Mouse (Mus musculus) hindbrain, embryonic 15.5 days (tissue): ENCODE measurements at regions not wholly inside any gene's neighbourhood (a gene's known extent, or its start where the extent isn't known, plus 50 kb on each side); places are given as distances from the start of the nearest gene placed in this dataset.
A peak's percentile ranks its signal among the peaks of the same experiment; 100 is the strongest.

Experiments used
- ATAC-seq: fragments of 200-750 bp; cut with Nextera tagmentation; 2 replicates; pipeline ENCODE4 v1.8.0; 2017; ENCODE audit warnings: low read depth, moderate number of reproducible peaks, moderate TSS enrichment; ENCODE audit not compliant: low FRiP score
- H3K27ac ChIP-seq: fragments of 300-500 bp; sonication (generic); replicated peaks from 2 replicates; pipeline ENCODE4 v1.5.1; 2015; ENCODE audit warnings: mild to moderate bottlenecking, inconsistent platforms
- H3K27me3 ChIP-seq: fragments of 300-500 bp; sonication (generic); 2 replicates; pipeline ENCODE4 v1.6.1; 2015; ENCODE audit warnings: control low read depth, inconsistent platforms
- H3K36me3 ChIP-seq: fragments of 300-500 bp; sonication (generic); 2 replicates; pipeline ENCODE4 v1.6.1; 2015; ENCODE audit warnings: control low read depth, inconsistent platforms
- H3K4me1 ChIP-seq: fragments of 300-500 bp; sonication (generic); replicated peaks from 2 replicates; pipeline ENCODE4 v1.6.1; 2015; ENCODE audit warnings: control low read depth, inconsistent platforms
- H3K4me2 ChIP-seq: fragments of 300-500 bp; sonication (generic); 2 replicates; pipeline ENCODE4 v1.6.1; 2015; ENCODE audit warnings: moderate library complexity, mild to moderate bottlenecking, inconsistent platforms
- H3K4me3 ChIP-seq: fragments of 300-500 bp; sonication (generic); 2 replicates; pipeline ENCODE4 v1.5.1; 2015; ENCODE audit warnings: mild to moderate bottlenecking, inconsistent platforms
- H3K9ac ChIP-seq: fragments of 300-500 bp; sonication (generic); 2 replicates; pipeline ENCODE4 v1.6.1; 2015; ENCODE audit warnings: inconsistent platforms
- H3K9me3 ChIP-seq: fragments of 300-500 bp; sonication (generic); 2 replicates; pipeline ENCODE4 v1.6.1; 2016; ENCODE audit warnings: control low read depth, inconsistent platforms
- WGBS: fragments of 180-500 bp; shearing (Covaris S2); methylation state at CpG from one replicate; pipeline ENCODE4 v1.1.7; 2015; 5-methylcytosine and 5-hydroxymethylcytosine counted together

DNA sequence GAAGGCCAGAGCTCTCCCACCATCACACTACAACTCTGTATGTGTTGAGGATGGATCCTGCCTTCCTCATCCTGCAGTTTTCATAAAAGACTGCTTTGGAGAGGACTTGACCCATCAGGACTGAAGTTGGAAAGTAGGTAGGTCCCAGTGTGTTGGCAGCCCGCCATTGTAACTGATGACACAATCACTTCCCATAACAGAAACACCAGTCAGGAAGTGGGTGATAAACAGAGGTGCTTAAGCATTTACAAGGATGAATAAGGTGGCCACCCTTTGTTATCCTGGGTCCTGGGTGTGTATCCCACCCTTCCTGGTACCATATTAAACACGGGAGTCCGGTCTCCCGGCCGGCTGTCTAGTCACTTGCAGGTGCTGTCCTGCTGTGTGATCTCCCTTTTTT lies 118.3 kb downstream of the Snx10 start:
- H3K4me2 ChIP-seq, result no peak overlapping the region
- WGBS, result 89% methylated on average over 5 of the region's 5 CpGs
- no peaks in the 10 kb centered on the region for H3K4me1 ChIP-seq
- H3K9ac ChIP-seq, result no peak overlapping the region
- no peaks in the 10 kb centered on the region for H3K36me3 ChIP-seq
- H3K27me3 ChIP-seq, result no peaks in the 10 kb centered on the region
- no peak overlapping the region for H3K4me3 ChIP-seq
- ATAC-seq, result no peak
- no peaks in the 10 kb centered on the region for H3K9me3 ChIP-seq
- H3K27ac ChIP-seq, result no peak overlapping the region

DNA sequence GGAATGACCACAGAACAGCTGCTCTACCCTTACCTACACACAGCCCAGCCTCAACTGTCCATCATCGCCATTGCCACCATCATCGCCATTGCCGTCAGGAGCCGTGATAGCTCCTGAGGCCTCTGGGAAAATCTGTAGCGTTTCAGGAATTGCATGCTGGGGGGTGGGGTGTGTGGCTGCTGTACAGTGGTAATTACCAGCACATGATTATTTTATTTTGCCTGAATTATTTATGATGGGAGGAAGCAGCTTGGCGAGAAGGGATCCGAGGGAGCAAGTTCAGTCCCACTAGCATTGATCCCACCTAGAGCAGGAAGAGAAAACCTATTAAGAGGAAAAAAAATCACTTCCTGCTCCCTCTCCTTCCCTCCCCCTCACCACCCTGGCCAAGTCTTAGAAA lies 125.1 kb downstream of the Snx10 start:
- no peak for ATAC-seq
- Histone ChIP-seq H3K27ac (peak overlapping the region; percentile 7; the same call in 1 of the 2 replicates), H3K4me3 (no peak overlapping the region), H3K9me3 (no peaks in the 10 kb centered on the region), H3K36me3 (no peaks in the 10 kb centered on the region), H3K4me2 (no peak overlapping the region), H3K4me1 (no peaks in the 10 kb centered on the region), H3K27me3 (no peaks in the 10 kb centered on the region), H3K9ac (no peak overlapping the region)
- 51% methylated on average over 7 of the region's 7 CpGs for WGBS

DNA sequence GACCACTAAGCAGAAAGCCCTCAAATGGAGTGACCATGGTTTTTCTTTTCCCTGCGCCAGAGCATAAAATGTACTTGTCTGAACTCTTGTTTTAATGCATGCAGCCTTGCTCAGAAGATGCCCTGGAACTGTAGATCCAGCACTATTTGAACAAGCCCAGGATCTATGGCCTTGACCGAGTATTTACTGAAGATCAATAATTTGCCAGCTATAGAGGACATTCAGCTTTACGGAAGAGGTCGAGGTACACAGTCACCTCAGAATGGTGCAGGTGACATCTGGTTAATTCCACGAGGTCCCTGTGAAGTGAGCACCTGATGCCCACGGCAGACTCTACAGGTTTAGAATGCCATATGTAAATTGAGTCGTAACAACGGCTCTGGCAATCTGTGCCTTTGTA lies 130.1 kb downstream of the Snx10 start:
- H3K4me2 ChIP-seq, result no peak overlapping the region
- 86% methylated on average over 8 of the region's 8 CpGs for WGBS
- ATAC-seq, result no peak
- H3K4me3 ChIP-seq, result no peak overlapping the region
- no peaks in the 10 kb centered on the region for H3K27me3 ChIP-seq
- no peaks in the 10 kb centered on the region for H3K9me3 ChIP-seq
- no peak overlapping the region for H3K27ac ChIP-seq
- no peak overlapping the region for H3K9ac ChIP-seq
- no peaks in the 10 kb centered on the region for H3K36me3 ChIP-seq
- peaks cover 27% of the 10 kb centered on the region for H3K4me1 ChIP-seq

DNA sequence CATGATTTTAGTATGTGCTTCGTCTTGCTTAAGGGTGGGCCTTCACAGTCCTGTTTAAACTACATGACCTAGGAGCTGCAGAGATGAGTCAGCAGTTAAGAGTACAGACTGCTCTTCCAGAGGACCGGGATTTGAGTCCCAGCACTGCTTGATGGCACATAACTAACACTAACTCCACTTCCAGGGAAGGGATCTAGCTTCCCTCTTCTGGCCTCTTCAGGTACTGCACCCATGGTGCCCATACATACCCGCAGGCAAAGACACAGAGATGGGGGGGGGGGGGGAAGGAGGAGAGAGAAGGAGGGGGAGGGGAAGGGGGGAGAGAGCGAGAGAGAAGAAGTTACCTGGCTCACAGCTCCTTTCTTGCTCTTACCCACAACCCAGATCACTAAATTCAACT lies 131.3 kb downstream of the Snx10 start:
- no peak overlapping the region for H3K4me2 ChIP-seq
- no peaks in the 10 kb centered on the region for H3K9me3 ChIP-seq
- no peak overlapping the region for H3K27ac ChIP-seq
- H3K4me1 ChIP-seq, result peaks cover 28% of the 10 kb centered on the region
- ATAC-seq, result no peak
- H3K27me3 ChIP-seq, result no peaks in the 10 kb centered on the region
- H3K4me3 ChIP-seq, result no peak overlapping the region
- 93% methylated on average over 4 of the region's 4 CpGs for WGBS
- no peak overlapping the region for H3K9ac ChIP-seq
- no peaks in the 10 kb centered on the region for H3K36me3 ChIP-seq

DNA sequence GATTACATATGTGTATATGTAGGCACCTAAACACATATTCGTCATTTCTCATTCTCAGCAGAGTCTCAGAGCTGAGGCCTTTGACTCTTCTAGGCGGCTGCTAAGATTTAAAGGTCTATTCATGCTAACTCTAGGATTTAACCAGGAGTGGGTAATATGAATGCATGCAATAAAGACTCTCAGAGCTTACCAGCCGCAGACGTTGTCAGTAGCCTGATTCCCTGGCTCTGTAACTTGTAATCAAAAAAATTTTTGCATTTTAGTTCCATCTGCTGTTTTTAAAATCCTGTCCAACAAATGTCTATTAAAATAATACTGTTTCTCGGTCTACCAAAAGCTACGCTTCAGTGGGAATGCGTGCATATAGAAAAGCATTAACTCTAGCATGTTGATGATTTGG lies 132.4 kb downstream of the Snx10 start:
- peak overlapping the region; percentile 69 for H3K27ac ChIP-seq
- no peak overlapping the region for H3K9ac ChIP-seq
- H3K9me3 ChIP-seq, result no peaks in the 10 kb centered on the region
- no peak overlapping the region for H3K4me2 ChIP-seq
- H3K27me3 ChIP-seq, result no peaks in the 10 kb centered on the region
- H3K36me3 ChIP-seq, result no peaks in the 10 kb centered on the region
- H3K4me1 ChIP-seq, result peaks cover 28% of the 10 kb centered on the region
- WGBS, result 54% methylated on average over 7 of the region's 7 CpGs
- no peak overlapping the region for H3K4me3 ChIP-seq
- no peak for ATAC-seq

DNA sequence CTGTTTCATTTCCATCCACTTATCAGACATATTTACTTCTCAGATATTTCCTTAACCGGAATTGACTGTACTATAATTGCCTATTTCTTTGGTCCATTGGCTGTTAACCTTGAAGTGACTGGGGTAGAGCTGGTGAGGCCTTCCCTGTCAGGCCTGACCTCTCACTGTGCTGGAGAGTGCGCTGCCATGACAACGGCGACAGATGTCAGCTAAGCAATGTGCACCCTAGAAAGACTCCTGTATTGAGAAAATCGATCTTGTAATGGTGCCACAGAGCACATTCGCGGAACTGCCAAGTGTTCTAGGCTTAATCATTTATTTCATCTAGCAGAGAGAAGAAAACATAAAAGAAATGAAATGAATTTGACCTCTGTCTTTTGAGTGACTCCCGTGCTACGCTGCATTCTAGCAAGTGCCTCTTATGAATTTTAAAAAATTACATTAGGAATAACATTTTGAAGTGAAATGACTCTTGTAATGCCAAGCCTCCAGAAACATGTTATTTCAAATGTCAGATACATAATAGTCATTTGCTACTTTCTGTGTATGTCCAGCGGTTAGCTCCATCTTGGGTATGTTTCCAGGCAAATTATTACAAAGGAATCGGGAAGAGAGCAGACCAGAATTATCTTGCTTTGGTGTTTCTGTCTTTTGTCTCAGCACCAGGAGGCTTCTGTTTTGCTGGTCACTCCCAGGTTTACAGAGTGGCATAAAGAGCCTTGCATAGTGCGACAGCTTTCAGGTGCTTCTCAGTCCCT lies 133.4 kb downstream of the Snx10 start:
- Histone ChIP-seq H3K4me3 (no peak overlapping the region), H3K4me1 (peaks cover 28% of the 10 kb centered on the region), H3K9me3 (no peaks in the 10 kb centered on the region), H3K27me3 (no peaks in the 10 kb centered on the region), H3K4me2 (no peak overlapping the region), H3K36me3 (no peaks in the 10 kb centered on the region), H3K9ac (no peak overlapping the region), H3K27ac (peak overlapping the region; percentile 69)
- peak; percentile 68; the same call in 1 of the 2 replicates for ATAC-seq
- WGBS, result 18% methylated on average over 12 of the region's 12 CpGs

DNA sequence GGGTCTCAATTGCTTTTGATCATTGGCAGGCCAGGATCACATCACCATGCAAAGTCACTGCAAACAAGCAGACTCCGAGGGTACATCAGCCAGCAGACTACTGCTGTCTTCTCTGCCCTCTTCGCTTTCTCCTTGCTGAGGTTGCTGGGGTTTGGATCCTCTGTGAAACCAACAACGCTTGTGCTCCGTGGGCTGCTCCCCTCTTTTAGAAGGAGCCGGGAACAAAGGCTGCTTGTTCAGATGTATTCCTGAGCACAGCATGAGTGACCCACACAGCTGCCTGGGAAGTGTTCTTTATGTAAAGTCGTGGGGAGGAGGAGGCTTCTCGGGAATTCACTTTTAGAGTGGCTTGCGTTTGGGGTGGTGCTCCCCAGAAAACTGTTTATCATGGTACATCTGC lies 134.7 kb downstream of the Snx10 start:
- no peak for ATAC-seq
- peak overlapping the region; percentile 36 for H3K27ac ChIP-seq

DNA sequence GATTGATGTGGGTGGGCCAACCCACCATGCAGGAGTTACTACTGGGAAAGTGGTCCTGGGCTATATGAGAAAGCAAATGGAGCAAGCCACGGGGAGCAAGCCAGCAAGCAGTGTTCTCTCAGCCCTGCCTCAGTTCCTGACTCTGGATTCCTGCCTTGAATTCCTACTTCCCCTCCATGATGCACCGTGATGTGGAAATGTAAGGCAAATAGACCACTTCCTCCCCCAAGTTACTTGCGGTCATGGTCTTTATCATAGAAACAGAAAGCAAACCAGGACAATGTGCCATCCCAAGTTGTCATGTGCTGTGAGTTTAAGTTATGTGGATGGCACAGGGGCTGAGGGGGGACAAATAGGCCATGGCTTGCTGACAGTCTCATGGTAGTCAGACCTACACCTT lies 139.5 kb downstream of the Snx10 start:
- ATAC-seq, result no peak
- H3K4me2 ChIP-seq, result no peak overlapping the region
- peaks cover 6% of the 10 kb centered on the region; the same call in 1 of the 2 replicates for H3K4me1 ChIP-seq
- no peak overlapping the region for H3K27ac ChIP-seq
- no peaks in the 10 kb centered on the region for H3K36me3 ChIP-seq
- H3K9ac ChIP-seq, result no peak overlapping the region
- H3K4me3 ChIP-seq, result no peak overlapping the region
- H3K27me3 ChIP-seq, result no peaks in the 10 kb centered on the region
- WGBS, result 89% methylated on average over 3 of the region's 3 CpGs
- H3K9me3 ChIP-seq, result 0 out of 2 replicates have a peak, but pooled peaks cover 2% of the 10 kb centered on the region

More for the DNA sequence above, 134.7 kb downstream of the Snx10 start:
- Histone ChIP-seq H3K4me1 (peaks cover 28% of the 10 kb centered on the region), H3K4me2 (no peak overlapping the region), H3K9me3 (no peaks in the 10 kb centered on the region), H3K36me3 (no peaks in the 10 kb centered on the region), H3K4me3 (no peak overlapping the region), H3K9ac (no peak overlapping the region), H3K27me3 (no peaks in the 10 kb centered on the region)
- WGBS, result 7% methylated on average over 8 of the region's 8 CpGs

DNA sequence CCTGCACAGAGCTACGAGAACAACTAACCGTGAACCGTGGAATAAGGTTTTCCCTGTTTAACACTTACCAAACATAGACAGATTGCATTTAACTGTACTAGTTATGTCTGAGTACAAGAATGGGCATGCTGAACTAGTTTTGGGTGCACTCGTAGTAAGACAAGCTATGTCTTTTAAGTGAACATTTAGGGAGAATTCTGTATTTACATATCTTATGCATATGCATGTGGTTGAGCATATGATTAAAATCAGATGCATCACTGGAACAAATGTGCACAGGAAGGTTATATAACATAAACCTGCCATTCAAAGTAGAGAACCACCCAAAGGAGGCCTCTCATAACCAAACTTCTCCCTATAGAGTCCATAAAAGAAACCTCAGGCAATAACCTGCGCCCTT lies 140.3 kb downstream of the Snx10 start:
- H3K4me2 ChIP-seq, result no peak overlapping the region
- H3K27me3 ChIP-seq, result no peaks in the 10 kb centered on the region
- H3K9ac ChIP-seq, result no peak overlapping the region
- H3K4me3 ChIP-seq, result no peak overlapping the region
- H3K9me3 ChIP-seq, result 0 out of 2 replicates have a peak, but pooled peaks cover 2% of the 10 kb centered on the region
- ATAC-seq, result no peak
- no peaks in the 10 kb centered on the region for H3K4me1 ChIP-seq
- WGBS, result 94% methylated on average over 5 of the region's 5 CpGs
- no peak overlapping the region for H3K27ac ChIP-seq
- no peaks in the 10 kb centered on the region for H3K36me3 ChIP-seq

DNA sequence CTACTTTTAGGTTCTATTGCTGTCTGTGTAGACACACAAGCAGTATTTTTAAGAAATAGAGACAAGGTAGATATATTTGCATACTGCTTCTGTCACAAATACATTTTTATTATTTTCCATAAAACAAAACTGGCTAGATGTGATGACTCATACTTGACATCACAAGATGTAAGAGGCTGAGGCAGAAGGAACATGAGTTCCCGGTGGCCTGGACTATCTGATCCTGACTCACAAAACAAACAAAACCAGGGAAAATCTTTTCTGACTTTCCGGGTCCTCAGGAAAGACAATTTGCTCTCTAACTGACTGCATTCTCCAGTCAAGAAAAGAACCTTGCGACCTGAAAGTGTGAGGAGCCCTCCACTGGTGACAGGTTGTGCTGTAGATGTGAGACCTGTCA lies 143.3 kb downstream of the Snx10 start:
- H3K9me3 ChIP-seq, result 0 out of 2 replicates have a peak, but pooled peaks cover 2% of the 10 kb centered on the region
- no peaks in the 10 kb centered on the region for H3K4me1 ChIP-seq
- H3K4me3 ChIP-seq, result no peak overlapping the region
- H3K9ac ChIP-seq, result no peak overlapping the region
- no peak for ATAC-seq
- H3K27ac ChIP-seq, result no peak overlapping the region
- no peaks in the 10 kb centered on the region for H3K36me3 ChIP-seq
- 92% methylated on average over 3 of the region's 3 CpGs for WGBS
- H3K4me2 ChIP-seq, result no peak overlapping the region
- no peaks in the 10 kb centered on the region for H3K27me3 ChIP-seq

DNA sequence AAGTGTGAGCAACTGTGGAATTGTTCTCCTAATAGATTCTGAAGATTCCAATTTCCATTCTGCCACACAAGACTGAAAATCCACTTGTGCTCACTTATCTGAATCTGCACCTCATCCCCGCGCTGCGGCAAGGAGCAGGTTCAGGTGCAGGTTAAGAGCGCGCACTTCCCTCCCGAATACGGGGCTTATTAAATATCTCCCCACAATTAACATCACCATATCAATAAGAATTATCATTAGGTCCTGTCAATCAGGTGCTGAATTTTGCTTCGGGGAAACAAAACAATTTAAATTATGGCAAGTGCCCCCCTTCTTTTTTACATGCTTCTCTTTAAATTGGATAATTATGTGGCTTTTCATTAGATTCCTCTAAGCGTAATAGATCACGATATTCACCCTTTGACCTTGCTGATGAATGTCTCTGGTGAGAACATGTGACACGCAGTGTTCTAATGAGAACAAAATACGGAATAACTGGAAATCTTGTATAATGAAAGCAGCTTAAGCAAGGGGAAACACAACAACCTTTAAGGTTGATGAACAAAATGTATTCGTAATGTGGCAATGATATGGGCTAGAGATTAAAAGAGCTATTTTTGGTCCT lies 151.7 kb downstream of the Snx10 start:
- peak; percentile 61 for ATAC-seq
- Histone ChIP-seq H3K9me3 (no peaks in the 10 kb centered on the region), H3K4me3 (no peak overlapping the region), H3K27me3 (no peaks in the 10 kb centered on the region), H3K36me3 (no peaks in the 10 kb centered on the region), H3K4me2 (no peak overlapping the region), H3K9ac (no peak overlapping the region), H3K27ac (peak overlapping the region; percentile 59), H3K4me1 (peaks cover 9% of the 10 kb centered on the region)
- 38% methylated on average over 13 of the region's 13 CpGs for WGBS

DNA sequence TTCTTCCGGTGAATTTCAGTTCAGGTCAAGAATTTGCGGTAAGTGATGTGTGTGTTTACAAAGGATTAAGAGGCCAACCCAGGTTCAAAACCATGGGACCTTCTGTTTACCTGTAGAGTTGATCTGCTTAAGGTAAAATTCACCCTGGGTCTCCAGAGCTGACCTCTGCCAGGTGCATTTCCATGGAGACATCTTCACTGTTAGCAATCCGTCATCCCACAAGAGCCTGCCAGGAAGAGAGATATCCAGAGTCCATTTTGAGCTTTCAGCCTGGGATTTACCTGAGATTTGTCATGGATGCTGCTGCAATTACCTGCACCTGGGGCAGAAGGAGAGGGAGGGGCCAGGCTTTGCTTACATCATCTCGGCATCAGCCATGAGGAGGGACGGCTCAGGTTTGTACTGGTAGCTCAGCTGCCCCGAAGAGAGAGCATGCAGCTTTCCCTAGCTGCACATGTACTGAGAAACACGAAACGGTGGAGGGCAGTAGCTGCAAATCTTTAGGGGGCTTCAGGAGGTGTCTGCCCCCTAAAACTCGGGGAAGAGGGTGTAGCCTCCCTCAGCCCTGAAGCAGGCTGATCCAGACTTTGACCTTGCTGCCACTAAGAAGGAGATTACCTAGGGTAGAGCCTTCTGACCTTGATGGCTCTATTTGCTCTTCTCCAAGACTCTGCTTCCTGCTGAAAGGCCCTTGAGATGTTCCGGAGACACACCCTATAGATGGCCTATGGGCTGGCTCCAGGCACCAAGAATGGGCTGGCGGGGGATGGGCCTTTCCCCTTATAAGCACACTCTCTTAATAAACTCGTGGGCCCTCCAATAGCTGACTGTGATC lies 153.7 kb downstream of the Snx10 start:
- peaks cover 9% of the 10 kb centered on the region for H3K4me1 ChIP-seq
- H3K9ac ChIP-seq, result no peak overlapping the region
- H3K4me3 ChIP-seq, result no peak overlapping the region
- H3K27me3 ChIP-seq, result no peaks in the 10 kb centered on the region
- H3K9me3 ChIP-seq, result no peaks in the 10 kb centered on the region
- peak overlapping the region; percentile 59 for H3K27ac ChIP-seq
- WGBS, result 84% methylated on average over 12 of the region's 12 CpGs
- no peak for ATAC-seq
- H3K36me3 ChIP-seq, result no peaks in the 10 kb centered on the region
- no peak overlapping the region for H3K4me2 ChIP-seq
